Mouse (Mus musculus): ENCODE measurements at regions not wholly inside any gene's neighbourhood (a gene's known extent, or its start where the extent isn't known, plus 50 kb on each side); places are given as distances from the start of the nearest gene placed in this dataset.

- H3K4me3 ChIP-seq = no peak overlapping the region
- H3K27ac ChIP-seq = no peak overlapping the region
- H3K4me2 ChIP-seq = no peak overlapping the region
- H3K9ac ChIP-seq = no peak overlapping the region
- 37% methylated on average over 3 of the region's 3 CpGs for WGBS
- no peak for ATAC-seq (ENCODE audit: borderline replicate concordance, extremely low read depth, low FRiP score, low TSS enrichment)
- no peaks in the 10 kb centered on the region for H3K9me3 ChIP-seq
- peaks cover 5% of the 10 kb centered on the region; the same call in 1 of the 2 replicates for H3K4me1 ChIP-seq
- H3K36me3 ChIP-seq = no peaks in the 10 kb centered on the region
- no peaks in the 10 kb centered on the region for H3K27me3 ChIP-seq
Measured at GRCm38 (mm10) chr7:137859681-137860080, 422.3 kb downstream of the Glrx3 start.

GRCm38 (mm10) chr7:137860520-137860919, 423.1 kb downstream of the Glrx3 start:
- Histone ChIP-seq H3K27me3 (no peaks in the 10 kb centered on the region), H3K27ac (no peak overlapping the region), H3K4me1 (peaks cover 5% of the 10 kb centered on the region; the same call in 1 of the 2 replicates), H3K4me3 (no peak overlapping the region), H3K9me3 (no peaks in the 10 kb centered on the region), H3K9ac (no peak overlapping the region), H3K4me2 (no peak overlapping the region), H3K36me3 (no peaks in the 10 kb centered on the region)
- 0 out of 2 replicates have a peak, but pooled peaks have one; percentile 19 for ATAC-seq (ENCODE audit: borderline replicate concordance, extremely low read depth, low FRiP score, low TSS enrichment)
- 28% methylated on average over 8 of the region's 8 CpGs for WGBS

GRCm38 (mm10) chr7:137864912-137865311, 427.5 kb downstream of the Glrx3 start:
- 65% methylated on average over 4 of the region's 4 CpGs for WGBS
- Histone ChIP-seq H3K4me3 (no peak overlapping the region), H3K9me3 (no peaks in the 10 kb centered on the region), H3K27ac (no peak overlapping the region), H3K9ac (no peak overlapping the region), H3K4me1 (peaks cover 2% of the 10 kb centered on the region; the same call in 1 of the 2 replicates), H3K36me3 (no peaks in the 10 kb centered on the region), H3K27me3 (no peaks in the 10 kb centered on the region), H3K4me2 (no peak overlapping the region)
- no peak for ATAC-seq (ENCODE audit: borderline replicate concordance, extremely low read depth, low FRiP score, low TSS enrichment)

GRCm38 (mm10) chr7:137865457-137865856, 428.0 kb downstream of the Glrx3 start:
- no peak overlapping the region for H3K4me2 ChIP-seq
- no peak overlapping the region for H3K9ac ChIP-seq
- no peak overlapping the region for H3K4me3 ChIP-seq
- H3K9me3 ChIP-seq = no peaks in the 10 kb centered on the region
- no peaks in the 10 kb centered on the region for H3K27me3 ChIP-seq
- 41% methylated on average over 7 of the region's 7 CpGs for WGBS
- ATAC-seq (ENCODE audit: borderline replicate concordance, extremely low read depth, low FRiP score, low TSS enrichment) = no peak
- H3K4me1 ChIP-seq = no peaks in the 10 kb centered on the region
- no peak overlapping the region for H3K27ac ChIP-seq
- no peaks in the 10 kb centered on the region for H3K36me3 ChIP-seq

- Histone ChIP-seq H3K27ac (no peak overlapping the region), H3K27me3 (no peaks in the 10 kb centered on the region), H3K4me2 (no peak overlapping the region), H3K4me3 (no peak overlapping the region), H3K9ac (no peak overlapping the region), H3K9me3 (no peaks in the 10 kb centered on the region), H3K4me1 (no peaks in the 10 kb centered on the region), H3K36me3 (no peaks in the 10 kb centered on the region)
- no peak for ATAC-seq (ENCODE audit: borderline replicate concordance, extremely low read depth, low FRiP score, low TSS enrichment)
- 67% methylated on average over 6 of the region's 6 CpGs for WGBS
Measured at GRCm38 (mm10) chr7:137866880-137867279, 429.5 kb downstream of the Glrx3 start.

- H3K9me3 ChIP-seq = no peaks in the 10 kb centered on the region
- no peak for ATAC-seq (ENCODE audit: borderline replicate concordance, extremely low read depth, low FRiP score, low TSS enrichment)
- H3K9ac ChIP-seq = no peak overlapping the region
- H3K36me3 ChIP-seq = no peaks in the 10 kb centered on the region
- no peaks in the 10 kb centered on the region for H3K27me3 ChIP-seq
- no peak overlapping the region for H3K4me3 ChIP-seq
- WGBS = 67% methylated on average over 3 of the region's 3 CpGs
- H3K27ac ChIP-seq = no peak overlapping the region
- H3K4me1 ChIP-seq = no peaks in the 10 kb centered on the region
- H3K4me2 ChIP-seq = no peak overlapping the region
Measured at GRCm38 (mm10) chr7:137868501-137868900, 431.1 kb downstream of the Glrx3 start.

- no peak overlapping the region for H3K4me3 ChIP-seq
- H3K27me3 ChIP-seq = no peaks in the 10 kb centered on the region
- 87% methylated on average over 2 of the region's 2 CpGs for WGBS
Measured at GRCm38 (mm10) chr7:137875306-137875705, 437.9 kb downstream of the Glrx3 start.

GRCm38 (mm10) chr7:137879296-137879695, 441.9 kb downstream of the Glrx3 start:
- no peak overlapping the region for H3K27ac ChIP-seq
- WGBS = 83% methylated on average over 12 of the region's 12 CpGs
- no peaks in the 10 kb centered on the region for H3K27me3 ChIP-seq
- no peak for ATAC-seq (ENCODE audit: borderline replicate concordance, extremely low read depth, low FRiP score, low TSS enrichment)
- H3K36me3 ChIP-seq = no peaks in the 10 kb centered on the region
- H3K4me3 ChIP-seq = no peak overlapping the region
- no peak overlapping the region for H3K4me2 ChIP-seq
- H3K9ac ChIP-seq = no peak overlapping the region
- no peaks in the 10 kb centered on the region for H3K4me1 ChIP-seq
- no peaks in the 10 kb centered on the region for H3K9me3 ChIP-seq

More at GRCm38 (mm10) chr7:137875306-137875705, 437.9 kb downstream of the Glrx3 start:
- no peak for ATAC-seq (ENCODE audit: borderline replicate concordance, extremely low read depth, low FRiP score, low TSS enrichment)
- Histone ChIP-seq H3K4me1 (no peaks in the 10 kb centered on the region), H3K27ac (no peak overlapping the region), H3K9ac (no peak overlapping the region), H3K36me3 (no peaks in the 10 kb centered on the region), H3K4me2 (no peak overlapping the region), H3K9me3 (no peaks in the 10 kb centered on the region)

- Histone ChIP-seq H3K36me3 (no peaks in the 10 kb centered on the region), H3K4me3 (no peak overlapping the region), H3K4me1 (no peaks in the 10 kb centered on the region), H3K9ac (no peak overlapping the region), H3K9me3 (no peaks in the 10 kb centered on the region), H3K4me2 (no peak overlapping the region), H3K27ac (no peak overlapping the region), H3K27me3 (no peaks in the 10 kb centered on the region)
- no peak for ATAC-seq (ENCODE audit: borderline replicate concordance, extremely low read depth, low FRiP score, low TSS enrichment)
- 44% methylated on average over 5 of the region's 5 CpGs for WGBS
Measured at GRCm38 (mm10) chr7:137882876-137883275, 445.5 kb downstream of the Glrx3 start.

GRCm38 (mm10) chr7:137883701-137884100, 446.3 kb downstream of the Glrx3 start:
- no peaks in the 10 kb centered on the region for H3K27me3 ChIP-seq
- no peak overlapping the region for H3K27ac ChIP-seq
- H3K4me1 ChIP-seq = no peaks in the 10 kb centered on the region
- no peak overlapping the region for H3K9ac ChIP-seq
- no peak for ATAC-seq (ENCODE audit: borderline replicate concordance, extremely low read depth, low FRiP score, low TSS enrichment)
- WGBS = 42% methylated on average over 4 of the region's 4 CpGs
- no peaks in the 10 kb centered on the region for H3K36me3 ChIP-seq
- no peak overlapping the region for H3K4me3 ChIP-seq
- no peak overlapping the region for H3K4me2 ChIP-seq
- no peaks in the 10 kb centered on the region for H3K9me3 ChIP-seq

- WGBS = 70% methylated on average over 8 of the region's 8 CpGs
- H3K4me1 ChIP-seq = no peaks in the 10 kb centered on the region
- H3K36me3 ChIP-seq = no peaks in the 10 kb centered on the region
- H3K9me3 ChIP-seq = no peaks in the 10 kb centered on the region
- ATAC-seq (ENCODE audit: borderline replicate concordance, extremely low read depth, low FRiP score, low TSS enrichment) = no peak
- H3K4me3 ChIP-seq = no peak overlapping the region
- no peak overlapping the region for H3K9ac ChIP-seq
- H3K4me2 ChIP-seq = no peak overlapping the region
- H3K27ac ChIP-seq = no peak overlapping the region
- H3K27me3 ChIP-seq = no peaks in the 10 kb centered on the region
Measured at GRCm38 (mm10) chr7:137885146-137885545, 447.7 kb downstream of the Glrx3 start.

- Histone ChIP-seq H3K9me3 (no peaks in the 10 kb centered on the region), H3K4me1 (no peaks in the 10 kb centered on the region), H3K9ac (no peak overlapping the region), H3K4me3 (no peak overlapping the region), H3K27me3 (no peaks in the 10 kb centered on the region), H3K36me3 (no peaks in the 10 kb centered on the region), H3K4me2 (no peak overlapping the region), H3K27ac (no peak overlapping the region)
- 84% methylated on average over 11 of the region's 11 CpGs for WGBS
- ATAC-seq (ENCODE audit: borderline replicate concordance, extremely low read depth, low FRiP score, low TSS enrichment) = no peak
Measured at GRCm38 (mm10) chr7:137888731-137889130, 451.3 kb downstream of the Glrx3 start.

- 66% methylated on average over 9 of the region's 9 CpGs for WGBS
- ATAC-seq (ENCODE audit: borderline replicate concordance, extremely low read depth, low FRiP score, low TSS enrichment) = no peak
- Histone ChIP-seq H3K9me3 (no peaks in the 10 kb centered on the region), H3K4me1 (peaks cover 3% of the 10 kb centered on the region; the same call in 1 of the 2 replicates), H3K4me3 (no peak overlapping the region), H3K27ac (no peak overlapping the region), H3K4me2 (no peak overlapping the region), H3K27me3 (no peaks in the 10 kb centered on the region), H3K9ac (no peak overlapping the region), H3K36me3 (no peaks in the 10 kb centered on the region)
Measured at GRCm38 (mm10) chr7:137906424-137907060, 469.1 kb downstream of the Glrx3 start.

All from lung, embryonic 15.5 days (tissue).